Mouse (Mus musculus): Measurements from ENCODE around the gene Rbm39.

Rbm39 gene

GRCm38 (mm10) chr2:156180094-156180821 is at the start of gene Rbm39:
Rbm39 (minus strand) TSS chr2:156180238.
- peak; percentile 100 for DNase-seq (ENCODE audit: low read depth)

DNA sequence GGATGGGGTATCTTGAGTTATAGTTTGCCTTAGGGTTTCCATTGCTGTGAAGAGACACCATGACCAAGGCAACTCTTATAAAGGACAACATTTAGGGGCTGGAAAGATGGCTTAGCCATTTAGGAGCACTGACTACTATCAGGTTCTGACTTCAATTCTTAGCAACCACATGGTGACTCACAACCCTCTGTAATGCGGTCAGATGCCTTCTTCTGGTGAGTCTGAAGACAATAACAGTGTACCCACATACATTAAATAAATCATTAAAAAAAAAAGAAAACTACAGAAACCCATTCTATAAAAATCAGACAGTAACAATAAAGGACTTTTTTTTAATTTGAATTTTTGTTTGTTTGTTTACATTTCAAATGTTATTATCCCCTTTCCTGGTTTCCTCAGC is 49.1 kb upstream of the Rbm39 start:
- peak; percentile 70 for DNase-seq (ENCODE audit: low read depth)

GRCm38 (mm10) chr2:156227689-156228088 is 47.7 kb upstream of the Rbm39 start:
- DNase-seq (ENCODE audit: low read depth): no peak

DNA sequence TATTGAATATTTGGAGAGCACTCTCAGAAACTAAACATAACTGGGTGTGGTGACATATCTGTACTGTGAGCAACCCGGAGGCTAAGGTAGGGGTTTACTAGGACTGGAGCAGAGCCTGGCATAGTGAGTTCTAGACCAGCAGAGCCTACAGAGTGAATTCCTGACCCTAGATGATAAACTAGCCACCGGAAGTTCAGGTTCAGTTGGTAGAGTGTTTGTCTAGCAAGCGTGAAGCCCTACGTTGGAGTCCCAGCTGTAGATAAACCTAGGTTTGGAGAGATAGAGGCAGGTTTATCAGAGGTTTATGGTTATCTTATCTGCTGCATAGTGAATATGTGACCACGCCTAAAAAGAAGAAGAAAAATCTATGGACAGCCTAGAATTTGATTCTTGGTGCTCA is 44.0 kb upstream of the Rbm39 start:
- no peak for DNase-seq (ENCODE audit: low read depth)

- DNase-seq (ENCODE audit: low read depth): no peak
Observed at GRCm38 (mm10) chr2:156222100-156222499, 42.1 kb upstream of the Rbm39 start.

GRCm38 (mm10) chr2:156217786-156218185 is 37.7 kb upstream of the Rbm39 start:
- no peak for DNase-seq (ENCODE audit: low read depth)

GRCm38 (mm10) chr2:156203917-156204316 is 23.9 kb upstream of the Rbm39 start:
- peak; percentile 56 for DNase-seq (ENCODE audit: low read depth)

- DNase-seq (ENCODE audit: low read depth): no peak
Observed at GRCm38 (mm10) chr2:156202848-156203437, 22.9 kb upstream of the Rbm39 start.

GRCm38 (mm10) chr2:156201486-156201885 is 21.4 kb upstream of the Rbm39 start:
- no peak for DNase-seq (ENCODE audit: low read depth)

- no peak for DNase-seq (ENCODE audit: low read depth)
Observed at GRCm38 (mm10) chr2:156199944-156200343, 19.9 kb upstream of the Rbm39 start.

DNA sequence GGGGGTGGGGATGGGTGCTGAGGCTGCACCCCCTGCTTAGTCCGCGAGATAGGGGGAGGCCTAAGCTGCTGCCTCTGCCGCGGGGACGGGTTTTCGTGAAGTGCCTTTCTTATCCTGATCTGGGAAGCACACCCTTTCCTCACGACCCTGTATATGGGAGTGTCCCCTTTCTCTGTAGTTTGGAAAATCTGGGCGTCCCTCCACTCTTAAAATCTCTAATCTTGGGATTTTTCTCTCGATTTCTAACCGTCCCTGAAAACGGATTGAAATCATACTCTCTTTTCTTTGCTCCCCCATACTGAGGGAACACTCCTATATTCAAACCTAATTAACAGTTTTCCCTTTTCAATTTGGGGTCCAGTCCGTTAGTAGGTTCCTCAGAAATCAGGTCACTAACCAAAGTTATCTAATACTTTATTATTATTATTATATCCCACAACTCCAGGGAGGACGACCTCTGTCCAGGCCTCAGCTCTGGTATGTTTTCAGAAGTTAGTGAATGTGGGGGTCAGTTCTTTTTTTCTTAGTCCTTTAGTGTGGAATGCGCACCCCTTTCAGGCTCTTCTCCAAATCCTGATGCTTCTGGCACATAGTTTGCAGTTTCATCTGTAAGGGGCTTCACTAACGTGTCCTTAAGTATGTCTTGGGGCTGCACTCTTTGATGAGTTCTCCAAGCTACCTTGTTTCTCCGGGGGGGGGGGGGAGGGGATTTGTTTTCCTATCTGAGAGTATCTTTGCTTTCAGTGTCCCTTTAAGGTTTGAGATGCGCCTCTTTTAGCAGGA is 17.3 kb upstream of the Rbm39 start:
- DNase-seq (ENCODE audit: low read depth): no peak

GRCm38 (mm10) chr2:156196302-156197128 is 16.5 kb upstream of the Rbm39 start, which contains the start of gene Phf20:
Phf20 (plus strand) TSS chr2:156196466.
- DNase-seq (ENCODE audit: low read depth): peak; percentile 97

DNA sequence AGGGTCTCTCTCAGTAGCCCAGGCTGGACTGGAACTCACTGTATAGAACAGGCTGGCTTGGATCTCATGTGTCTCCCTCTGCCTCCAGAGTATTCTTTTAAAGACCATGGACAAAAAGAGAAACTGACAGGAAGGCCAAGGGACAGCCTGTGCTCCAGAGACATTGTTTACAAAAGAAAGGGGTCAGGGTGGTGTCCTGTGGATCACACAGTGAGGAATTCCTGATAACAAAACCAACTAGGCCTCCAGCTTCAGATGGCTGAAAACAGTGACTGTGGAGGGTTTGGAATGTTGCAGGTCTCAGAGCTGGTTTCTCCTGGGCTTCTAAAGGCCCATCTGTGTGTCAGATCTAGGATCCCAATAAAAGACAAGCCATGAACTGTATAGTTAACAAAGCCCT is 14.5 kb upstream of the Rbm39 start:
- no peak for DNase-seq (ENCODE audit: low read depth)

- DNase-seq (ENCODE audit: low read depth): no peak
Observed at GRCm38 (mm10) chr2:156193066-156193862, 13.2 kb upstream of the Rbm39 start.

DNA sequence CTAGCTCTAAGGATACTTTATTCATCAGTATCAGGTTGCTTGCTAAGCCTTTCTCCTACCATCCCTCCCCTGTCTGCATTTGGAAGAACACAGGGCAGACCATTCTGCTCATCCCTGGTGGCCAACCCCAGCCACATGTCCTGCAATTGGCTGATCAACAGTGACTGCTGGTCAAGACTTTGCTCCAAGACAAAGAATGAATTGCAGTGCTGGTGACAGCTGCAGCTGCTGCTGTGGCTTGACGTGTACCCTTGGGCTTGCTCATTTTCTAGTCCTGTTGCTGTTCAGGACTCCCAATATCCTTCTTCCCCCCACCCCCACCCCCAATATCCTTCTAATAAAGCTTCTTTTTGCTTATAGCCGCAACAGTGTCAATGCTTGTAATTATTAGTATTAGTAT is 12.0 kb upstream of the Rbm39 start:
- DNase-seq (ENCODE audit: low read depth): no peak

GRCm38 (mm10) chr2:156191540-156191939 is 11.5 kb upstream of the Rbm39 start:
- DNase-seq (ENCODE audit: low read depth): no peak

- DNase-seq (ENCODE audit: low read depth): peak; percentile 92
Observed at GRCm38 (mm10) chr2:156190004-156190896, 10.2 kb upstream of the Rbm39 start.

GRCm38 (mm10) chr2:156189241-156189640 is 9.2 kb upstream of the Rbm39 start:
- peak; percentile 76 for DNase-seq (ENCODE audit: low read depth)

DNA sequence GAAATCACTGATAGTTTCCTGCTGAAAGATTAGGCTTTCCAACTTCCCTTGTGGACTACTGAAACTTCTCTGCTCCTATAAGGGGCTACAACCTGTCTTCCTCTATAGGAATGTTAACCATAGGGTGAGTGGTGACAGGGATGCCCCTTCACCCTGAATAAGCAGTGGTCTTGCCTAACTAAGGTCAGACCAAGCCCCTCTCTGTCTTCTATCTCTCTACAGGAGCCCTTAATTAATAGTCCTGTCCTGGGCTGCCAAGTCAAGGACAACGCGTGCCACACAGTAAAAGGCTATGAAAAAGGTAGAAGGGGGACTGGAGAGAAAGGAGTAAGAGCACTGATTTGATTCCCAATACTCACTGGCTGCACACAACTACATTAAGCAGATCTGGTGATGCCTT is 1.6 kb upstream of the Rbm39 start:
- no peak for DNase-seq (ENCODE audit: low read depth)
